Mouse (Mus musculus) spleen, postnatal 36 days (tissue): Measurements from ENCODE around the gene Kcne2.

Experiments used
- DNase-seq, 2 experiments: peaks; one replicate each; pipeline ENCODE4 v3.0.0; 2022; ENCODE audit warnings: low spot score in 2 of 2, mixed read lengths in 1 of 2

Kcne2 gene

GRCm38 (mm10) chr16:92292101-92292500 lies at the start of gene Kcne2:
TSS of gene Kcne2 (plus strand) at chr16:92292389.
- DNase-seq: no peak

- DNase-seq: no peak
Measured at GRCm38 (mm10) chr16:92245909-92246308, 46.3 kb upstream of the Kcne2 start.

- no peak for DNase-seq
Measured at GRCm38 (mm10) chr16:92246974-92247373, 45.2 kb upstream of the Kcne2 start.

- DNase-seq: no peak
Measured at GRCm38 (mm10) chr16:92247700-92248099, 44.5 kb upstream of the Kcne2 start.

DNA sequence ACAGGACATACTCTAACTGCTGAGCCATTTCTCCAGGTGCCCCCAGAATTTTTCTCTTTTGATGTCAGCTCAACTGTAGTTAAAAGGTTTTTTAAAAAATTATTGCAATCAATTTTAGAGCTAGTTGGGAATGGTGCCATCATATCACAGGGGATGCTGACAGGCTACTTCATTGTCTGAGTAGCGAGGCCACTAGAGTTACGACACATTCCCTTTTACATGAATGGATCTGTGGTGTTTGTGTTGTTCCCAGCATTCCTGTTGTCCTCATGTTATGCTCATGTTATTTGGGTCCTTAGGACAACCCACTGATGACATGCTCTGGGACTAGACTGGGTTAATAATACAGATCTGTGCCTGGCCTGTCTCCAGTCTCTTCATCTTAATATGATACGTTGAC lies 42.5 kb upstream of the Kcne2 start:
- DNase-seq: no peak

GRCm38 (mm10) chr16:92250452-92250851 lies 41.7 kb upstream of the Kcne2 start:
- no peak for DNase-seq

DNA sequence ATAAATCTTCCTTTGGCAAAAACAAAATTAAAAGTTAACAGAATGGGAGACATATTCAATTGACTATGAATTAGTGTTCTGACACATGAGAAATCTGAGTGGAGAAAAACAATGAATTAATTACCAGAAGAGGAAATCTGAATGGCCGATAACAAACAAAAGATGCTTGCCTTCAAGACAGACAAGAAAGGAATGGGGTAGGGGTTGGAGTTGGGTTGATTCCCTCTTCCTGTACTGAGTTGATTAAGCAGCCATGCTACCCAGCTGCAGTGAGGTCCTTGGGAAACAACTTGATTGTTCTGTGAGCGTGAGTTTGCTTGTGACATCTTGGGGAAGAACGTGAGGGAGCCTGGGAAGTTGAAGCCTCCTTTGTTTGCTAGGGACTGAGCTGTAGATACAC lies 37.9 kb upstream of the Kcne2 start:
- DNase-seq: no peak

DNA sequence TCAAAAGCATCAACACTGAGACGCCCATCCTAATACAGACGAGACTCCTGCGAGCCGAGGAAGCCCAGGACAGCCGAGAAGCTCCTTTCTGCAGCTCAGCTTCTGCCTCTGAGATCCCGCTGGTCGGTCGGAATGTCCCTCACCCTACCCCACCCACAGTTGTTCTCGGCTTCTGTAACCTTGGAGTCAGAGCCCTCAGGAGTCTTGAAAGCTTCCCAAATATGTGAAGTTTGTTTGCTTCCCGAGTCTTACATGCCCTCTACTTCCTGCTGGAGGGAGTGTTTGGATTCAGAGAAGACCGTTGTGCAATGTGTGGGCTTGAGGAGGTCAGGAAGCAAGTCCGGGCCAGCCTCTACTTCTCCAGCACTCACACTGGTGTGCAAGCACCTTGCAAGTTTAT lies 24.3 kb upstream of the Kcne2 start:
- DNase-seq: no peak

DNA sequence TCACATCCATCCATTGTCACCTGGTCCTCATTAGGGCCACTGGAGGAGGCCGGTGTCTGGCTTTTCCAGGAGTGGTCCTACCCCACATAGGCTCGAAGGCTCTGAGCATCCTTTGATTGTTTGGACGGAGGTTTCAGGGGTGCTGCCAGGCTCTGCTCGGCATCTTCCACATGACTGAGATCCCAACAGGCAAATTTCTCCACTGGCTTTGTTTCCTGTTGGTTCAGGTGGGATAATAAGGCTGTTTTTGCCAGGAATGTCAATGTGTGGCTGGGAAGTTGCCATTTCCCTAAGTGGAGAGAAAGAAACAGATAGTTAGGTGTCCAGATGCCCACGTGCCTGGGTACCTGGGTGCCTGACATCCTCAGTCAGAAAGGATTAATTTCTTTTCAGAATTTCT lies 17.7 kb upstream of the Kcne2 start:
- no peak for DNase-seq

- no peak for DNase-seq
Measured at GRCm38 (mm10) chr16:92275526-92275925, 16.7 kb upstream of the Kcne2 start.

- no peak for DNase-seq
Measured at GRCm38 (mm10) chr16:92282671-92283070, 9.5 kb upstream of the Kcne2 start.

DNA sequence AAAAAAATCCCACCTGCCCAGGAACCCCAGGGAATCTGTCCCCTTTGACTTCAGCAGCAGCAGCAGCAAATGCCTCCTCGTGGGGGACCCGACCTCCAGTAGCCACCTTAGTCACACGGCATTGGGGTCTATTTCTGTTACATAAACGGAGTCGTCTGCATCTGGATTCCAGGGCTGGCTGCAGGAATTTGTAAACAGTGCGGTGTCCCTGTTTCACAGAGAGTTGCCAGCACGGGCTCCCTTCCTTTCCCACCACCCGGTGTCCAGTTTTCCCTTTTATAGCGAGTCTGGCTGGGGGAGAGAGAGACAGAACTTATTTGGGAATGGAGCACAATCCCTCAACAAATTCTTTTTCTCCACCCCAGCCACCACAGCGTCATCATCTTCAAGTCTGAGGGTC lies 7.1 kb upstream of the Kcne2 start:
- DNase-seq: no peak

DNA sequence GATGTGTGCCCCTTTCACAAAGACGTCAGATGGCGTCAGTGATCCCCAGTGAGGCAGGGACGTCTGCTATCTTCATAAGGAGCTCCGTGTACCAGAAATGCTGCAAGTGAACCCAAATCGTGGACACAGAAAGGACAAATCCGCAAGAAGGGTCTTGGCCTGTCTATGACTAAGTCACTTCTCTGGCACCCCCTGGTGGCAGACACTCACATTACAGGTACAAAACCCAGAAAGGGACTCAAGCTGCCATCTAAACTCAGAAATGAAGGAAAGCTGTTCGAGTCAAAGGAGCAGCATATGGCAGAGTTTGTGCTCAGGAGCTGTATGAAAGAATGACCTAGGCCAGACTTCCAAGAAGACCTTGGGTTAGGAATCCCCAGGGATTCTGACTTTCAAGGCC lies 5.6 kb upstream of the Kcne2 start:
- peak; percentile 41 to 56 for DNase-seq

GRCm38 (mm10) chr16:92288778-92289177 lies 3.4 kb upstream of the Kcne2 start:
- DNase-seq: no peak

DNA sequence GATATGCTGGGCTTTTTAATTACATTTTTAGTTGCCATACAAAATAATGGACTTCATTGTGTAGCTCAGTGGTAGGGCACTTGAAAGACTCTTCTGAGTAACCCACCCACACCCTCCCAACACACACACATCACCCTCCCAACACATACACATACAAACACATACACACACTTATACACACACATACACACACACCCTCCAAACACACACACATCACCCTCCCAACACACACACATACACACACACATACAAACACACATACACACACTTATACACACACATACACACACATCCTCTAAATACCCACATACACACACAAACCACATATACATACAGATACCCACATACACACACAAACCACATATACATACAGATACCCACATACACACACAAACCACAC lies 2.1 kb upstream of the Kcne2 start:
- no peak for DNase-seq

DNA sequence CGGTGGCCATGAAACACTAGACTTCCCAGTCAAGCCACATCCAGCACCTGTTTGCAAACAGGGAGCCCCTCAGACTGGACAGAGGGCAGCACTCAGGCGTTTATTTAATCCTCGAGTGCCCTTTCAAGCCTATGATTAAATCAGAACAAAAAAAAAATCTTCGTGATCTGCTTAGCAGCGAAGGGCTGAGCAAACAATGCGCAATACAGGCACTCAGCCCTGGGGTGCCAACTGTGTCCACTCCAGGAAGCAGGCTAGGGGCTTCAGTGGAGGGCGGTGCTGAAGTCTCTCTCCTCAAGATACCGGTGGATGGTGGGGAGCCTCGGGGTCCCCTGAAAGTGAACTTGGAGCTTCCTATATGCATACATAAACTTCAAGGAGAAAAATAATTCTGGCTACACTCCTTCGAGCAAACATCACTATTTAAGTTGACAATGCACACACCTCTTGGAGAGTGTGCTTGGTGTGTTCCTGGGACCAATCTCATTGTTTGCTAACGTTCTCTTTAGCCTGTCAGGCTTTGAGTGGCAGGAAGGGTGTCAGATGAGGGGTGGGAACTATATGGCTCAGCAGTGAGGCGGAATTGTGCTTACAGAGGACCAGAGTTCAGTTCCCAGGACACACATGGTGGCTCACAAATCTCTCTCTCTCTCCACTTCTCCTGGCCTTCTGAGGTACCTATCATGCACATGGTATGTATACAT lies 2.2 kb downstream of the Kcne2 start:
- no peak for DNase-seq

DNA sequence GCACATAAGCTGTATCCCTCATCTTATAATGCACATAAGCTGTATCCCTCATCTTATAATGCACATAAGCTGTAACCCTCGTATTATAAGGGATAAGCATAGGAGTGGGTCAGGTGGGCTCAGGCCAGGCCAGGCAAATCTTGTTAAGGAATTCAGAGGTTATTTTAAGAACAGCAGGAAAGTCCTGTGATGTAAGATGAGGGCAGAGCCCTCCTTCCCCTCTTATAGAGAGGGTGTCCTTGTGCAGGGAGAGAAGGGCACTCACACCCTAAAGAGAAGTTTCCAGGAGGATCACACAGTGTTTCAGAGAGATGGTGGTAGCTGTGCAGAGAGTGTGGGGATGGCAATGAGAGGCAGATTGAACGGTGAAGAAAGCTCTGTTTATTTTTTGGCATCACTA lies 3.1 kb downstream of the Kcne2 start:
- DNase-seq: no peak

DNA sequence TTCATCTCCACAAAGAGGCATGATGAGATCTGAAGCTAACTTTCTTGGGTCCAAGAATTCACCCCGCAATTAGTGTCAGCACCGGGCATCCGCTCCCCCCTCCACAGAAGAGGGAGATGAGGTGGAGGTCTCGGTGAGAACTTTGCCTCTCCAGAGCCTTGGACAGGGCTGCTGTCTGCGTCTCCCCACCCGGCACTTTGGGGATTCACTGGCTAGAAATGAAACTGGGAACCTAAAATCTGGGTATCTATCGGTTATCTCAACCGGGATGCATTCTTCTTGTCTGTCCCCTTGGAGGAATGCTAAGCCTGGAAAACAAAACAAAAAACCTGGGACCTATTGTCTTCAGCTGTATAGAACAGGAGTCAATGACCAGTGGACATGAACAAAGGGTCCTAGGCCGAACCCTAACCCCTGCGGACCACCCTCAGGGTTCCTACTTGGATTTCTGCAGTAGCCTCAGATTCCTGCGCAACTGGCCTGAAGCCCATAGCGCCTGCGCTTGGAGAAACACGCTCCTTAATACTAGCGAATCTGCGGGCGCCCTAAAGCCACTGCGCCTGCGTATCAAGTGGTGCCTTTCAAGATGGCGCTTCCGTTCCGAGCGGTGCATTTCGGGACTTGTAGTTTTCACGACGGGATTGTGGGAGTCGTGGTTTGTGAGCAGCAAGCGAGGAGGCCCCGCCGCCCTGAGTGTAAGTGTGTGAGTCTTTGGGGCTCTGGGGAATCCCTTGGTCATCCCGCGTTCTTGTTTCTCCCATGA lies 8.6 kb downstream of the Kcne2 start, which contains the start of gene Smim11:
Smim11 (plus strand) TSS at position 638 of the 763 bp plus-strand sequence.
- peak; percentile 92 to 95 for DNase-seq

GRCm38 (mm10) chr16:92301412-92301806 lies 9.2 kb downstream of the Kcne2 start:
- no peak for DNase-seq

GRCm38 (mm10) chr16:92301989-92302388 lies 9.8 kb downstream of the Kcne2 start:
- DNase-seq: no peak

DNA sequence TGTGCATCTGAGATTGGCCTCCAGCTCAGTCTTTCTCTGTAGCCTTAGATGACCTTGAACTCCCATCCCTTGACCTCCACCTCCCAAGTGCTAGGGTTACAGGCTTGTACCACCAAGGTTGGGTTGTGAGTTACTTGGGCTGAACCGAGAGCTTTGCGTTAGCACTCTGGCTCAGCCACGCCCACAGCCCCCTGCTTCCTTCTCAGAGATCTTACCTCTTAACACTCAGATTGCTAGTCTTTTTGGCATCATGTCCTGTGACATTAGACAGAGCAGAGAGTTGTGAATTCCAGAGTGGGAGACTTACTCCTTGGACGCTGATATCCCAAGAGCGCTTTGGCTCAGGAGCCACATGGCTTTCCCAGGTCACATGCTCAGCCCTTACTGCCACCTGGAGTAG lies 10.3 kb downstream of the Kcne2 start:
- no peak for DNase-seq

DNA sequence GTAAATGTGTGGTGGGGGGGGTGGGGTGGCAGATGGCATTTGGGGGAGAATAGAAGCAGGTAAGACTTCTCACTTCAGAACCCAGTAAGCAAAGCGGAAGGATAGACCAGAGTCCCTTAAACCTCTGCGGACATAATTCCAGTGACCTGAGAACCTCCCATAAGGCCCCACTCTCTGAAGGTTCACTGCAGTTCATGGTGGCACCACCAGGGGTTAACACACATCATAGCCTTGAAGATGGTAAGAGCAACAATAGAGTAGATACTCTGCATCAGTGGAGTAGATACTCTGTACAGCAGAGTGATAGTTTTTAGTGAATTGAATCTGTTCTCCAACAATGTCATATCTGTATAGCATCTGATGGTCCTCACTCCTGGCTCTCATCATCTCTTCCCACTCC lies 13.3 kb downstream of the Kcne2 start:
- no peak for DNase-seq

GRCm38 (mm10) chr16:92307947-92308346 lies 15.8 kb downstream of the Kcne2 start:
- DNase-seq: no peak
